Mouse (Mus musculus) retina, embryonic 14.5 days (tissue): Measurements from ENCODE around the gene Mc3r.

Experiments
- DNase-seq: peaks from one replicate; pipeline ENCODE4 v3.0.0-alpha.2; 2015; ENCODE audit warnings: low spot score

Mc3r gene

DNA sequence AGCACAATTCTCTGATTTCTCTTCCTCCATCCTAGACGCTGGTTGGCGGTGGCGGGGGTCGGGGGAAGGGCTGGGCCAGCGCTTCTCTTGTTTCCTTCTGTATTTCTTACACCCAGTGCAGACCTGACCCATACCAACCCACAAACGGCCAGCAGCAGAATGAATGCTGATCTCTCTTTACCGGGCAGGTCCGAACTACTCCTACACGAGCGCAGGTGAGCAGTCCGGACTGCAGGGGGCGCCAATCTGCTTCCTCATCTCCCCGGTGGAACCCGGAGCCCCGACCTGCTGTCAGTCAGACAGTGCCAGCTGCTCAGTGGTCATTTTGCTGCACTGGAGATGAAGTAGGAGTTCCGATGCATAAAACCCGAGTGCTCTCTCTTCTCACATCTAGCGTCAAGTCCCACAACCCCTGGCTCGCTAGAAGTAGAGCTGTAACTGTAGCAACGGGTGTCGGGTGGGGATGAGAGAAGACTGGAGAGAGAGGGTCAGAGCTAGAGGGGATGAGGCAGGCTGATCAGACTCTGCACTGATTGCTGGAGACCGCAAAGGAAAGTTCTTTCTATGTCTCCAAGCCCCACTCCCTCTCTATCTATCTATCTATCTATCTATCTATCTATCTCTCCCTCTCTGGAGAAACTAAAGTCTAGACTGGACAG is at the start of gene Mc3r:
Gene Mc3r, plus strand, starts transcription at position 387 of the 659 bp plus-strand sequence.
- DNase-seq, result peak; percentile 86

DNA sequence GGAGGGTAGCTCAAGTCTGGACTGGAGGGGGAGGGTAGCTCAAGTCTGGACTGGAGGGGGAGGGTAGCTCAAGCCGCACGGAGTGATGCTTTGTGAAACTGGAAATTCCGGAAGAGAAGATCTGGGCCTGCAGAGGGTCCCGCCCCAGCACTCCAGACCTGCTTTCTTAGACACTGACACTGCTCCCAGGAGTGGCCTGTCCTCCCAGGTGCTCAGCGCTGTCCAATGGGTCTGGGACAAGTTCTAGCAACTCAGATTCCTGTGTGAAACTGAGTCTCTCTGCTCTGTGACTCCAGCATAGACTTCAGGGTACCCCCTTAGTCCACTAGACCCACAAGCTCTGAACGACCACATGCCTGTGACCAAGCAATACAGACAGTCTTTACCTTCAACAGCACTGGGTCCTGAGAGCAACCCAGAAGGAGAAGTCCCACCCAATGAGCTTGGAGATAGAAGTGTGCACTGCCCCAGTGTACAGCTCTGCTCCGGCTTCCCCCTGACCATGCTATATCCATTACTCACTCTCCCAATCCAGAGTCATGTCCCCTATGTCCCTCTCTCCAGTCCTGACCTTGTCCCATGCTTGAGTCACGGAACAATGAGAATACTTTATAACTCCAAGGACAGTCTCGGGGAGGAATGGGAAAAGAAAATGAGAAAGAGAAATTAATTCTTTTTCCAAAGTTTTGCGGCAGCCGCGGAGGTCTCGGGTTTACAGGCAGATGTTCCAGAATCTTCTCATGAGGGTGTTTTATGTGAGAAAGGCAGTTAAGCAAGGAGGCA is 46.1 kb upstream of the Mc3r start:
- DNase-seq, result no peak

DNA sequence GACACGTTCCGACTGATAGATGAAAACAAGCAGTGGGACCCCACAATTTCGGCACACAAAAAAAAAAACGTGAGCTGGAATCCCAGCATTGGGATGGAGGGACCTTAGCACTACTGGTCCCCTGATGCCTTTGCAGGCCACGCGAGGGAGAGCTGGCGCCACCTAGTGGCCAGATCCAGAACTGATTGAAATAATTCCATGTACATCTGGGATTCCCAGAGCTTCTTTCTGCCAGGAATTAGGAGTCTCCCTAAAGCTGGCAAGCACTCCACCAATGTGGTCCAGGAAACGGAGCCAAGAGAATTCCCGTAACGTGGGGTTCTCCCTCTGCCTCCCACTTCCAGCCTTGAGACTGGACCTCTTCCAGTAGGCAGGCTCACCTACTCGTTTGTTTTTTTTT is 41.3 kb upstream of the Mc3r start:
- DNase-seq, result peak; percentile 88

DNA sequence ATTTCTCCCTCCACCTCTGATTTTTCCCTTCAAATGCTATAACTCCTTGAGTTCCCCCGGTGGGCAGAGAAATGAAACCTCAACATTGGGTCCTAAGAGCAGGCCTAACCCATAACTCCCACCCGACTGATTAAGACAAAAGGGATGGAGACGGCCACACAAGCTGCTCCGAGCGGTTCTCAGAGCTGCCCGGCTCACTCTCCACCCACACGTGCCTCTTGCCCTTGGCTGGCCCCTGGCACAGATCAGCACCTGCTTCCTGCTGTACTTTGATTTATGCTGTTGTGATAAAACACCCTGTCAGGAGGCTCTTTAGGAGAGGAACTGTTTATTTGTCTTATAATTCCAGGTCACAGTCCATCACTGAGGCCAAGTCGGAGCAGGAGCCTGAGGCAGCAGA is 34.8 kb upstream of the Mc3r start:
- no peak for DNase-seq

DNA sequence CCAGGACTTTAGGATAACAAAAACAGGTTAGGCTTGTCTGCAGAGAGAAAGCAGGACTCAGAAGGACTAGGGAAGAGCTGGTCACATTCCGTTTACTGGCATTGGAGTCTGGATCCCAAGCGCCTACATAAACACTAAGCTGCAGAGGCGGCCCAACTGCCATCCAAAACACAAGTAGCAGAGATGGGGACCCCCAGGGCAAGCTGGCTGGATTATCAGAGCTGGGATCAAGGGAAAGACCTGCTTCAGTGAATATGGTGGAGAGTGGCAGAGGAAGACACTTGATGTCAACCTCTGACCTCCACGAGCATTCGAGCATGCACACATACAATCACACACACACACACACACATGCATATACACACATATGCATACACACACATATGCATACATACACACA is 34.0 kb upstream of the Mc3r start:
- no peak for DNase-seq

DNA sequence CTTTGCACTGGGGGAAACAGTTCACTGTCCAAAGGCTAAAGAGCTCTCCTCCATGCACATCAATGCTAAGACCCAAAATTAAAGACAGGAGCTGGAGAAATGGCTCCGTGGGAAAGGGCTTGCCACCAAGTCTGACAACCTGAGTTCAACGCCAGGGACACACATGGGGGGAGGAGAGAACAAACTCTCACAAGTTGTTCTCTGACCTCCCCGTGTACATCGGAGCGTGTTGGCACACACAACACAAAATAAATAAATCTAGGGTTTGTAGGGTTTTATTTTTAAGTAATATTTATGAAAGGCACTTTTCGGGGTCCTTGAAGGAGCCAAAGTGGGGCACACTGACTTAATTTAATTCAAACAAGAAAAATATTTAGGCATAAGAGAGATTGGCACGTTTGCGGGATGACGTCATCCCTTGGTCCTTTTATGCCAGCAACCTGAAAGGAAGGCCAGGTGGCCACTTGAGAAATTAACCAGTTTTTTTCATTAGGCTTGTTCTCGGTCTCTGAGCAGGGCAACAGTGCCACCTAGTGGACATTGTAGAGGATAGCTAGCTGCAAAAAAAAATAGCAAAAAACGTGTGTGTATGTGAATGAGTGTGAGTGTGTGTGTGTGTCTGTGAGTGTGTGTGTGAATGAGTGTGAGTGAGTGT is 32.7 kb upstream of the Mc3r start:
- DNase-seq, result peak; percentile 86

DNA sequence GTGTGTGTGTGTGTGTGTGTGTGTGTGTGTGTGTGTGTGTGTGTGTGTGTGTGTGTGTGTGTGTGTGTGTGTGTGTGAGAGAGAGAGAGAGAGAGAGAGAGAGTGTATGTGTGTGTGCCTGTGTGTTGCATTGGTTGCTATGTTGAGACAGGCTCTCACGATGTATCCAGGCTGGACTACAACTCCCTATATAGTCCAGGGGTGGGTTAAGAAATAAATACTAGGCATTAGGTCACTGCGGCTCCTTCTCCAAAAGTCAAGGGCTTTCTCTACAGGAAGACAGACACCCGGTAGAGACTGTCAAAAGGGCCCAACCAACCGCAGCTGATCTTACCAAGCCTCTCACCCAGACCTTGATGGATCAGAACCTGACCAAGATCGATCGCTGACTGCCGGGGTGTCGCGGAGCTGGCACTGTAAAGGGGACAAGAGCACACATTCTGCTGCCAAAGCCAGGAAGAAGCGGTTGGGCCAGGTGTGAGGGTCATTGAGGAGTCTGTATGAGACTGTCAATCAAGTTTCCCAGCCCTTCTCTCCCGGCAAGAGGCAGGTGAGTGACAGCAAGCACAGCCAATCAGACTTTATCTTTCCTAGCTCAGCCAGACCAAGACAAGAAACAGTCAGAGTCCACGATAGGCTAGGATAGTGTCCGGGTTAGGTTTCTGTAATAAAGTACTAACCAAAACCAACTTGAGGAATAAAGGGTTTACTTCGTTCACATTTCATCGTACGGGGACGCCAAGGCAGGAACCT is 32.0 kb upstream of the Mc3r start:
- DNase-seq, result peak; percentile 38

DNA sequence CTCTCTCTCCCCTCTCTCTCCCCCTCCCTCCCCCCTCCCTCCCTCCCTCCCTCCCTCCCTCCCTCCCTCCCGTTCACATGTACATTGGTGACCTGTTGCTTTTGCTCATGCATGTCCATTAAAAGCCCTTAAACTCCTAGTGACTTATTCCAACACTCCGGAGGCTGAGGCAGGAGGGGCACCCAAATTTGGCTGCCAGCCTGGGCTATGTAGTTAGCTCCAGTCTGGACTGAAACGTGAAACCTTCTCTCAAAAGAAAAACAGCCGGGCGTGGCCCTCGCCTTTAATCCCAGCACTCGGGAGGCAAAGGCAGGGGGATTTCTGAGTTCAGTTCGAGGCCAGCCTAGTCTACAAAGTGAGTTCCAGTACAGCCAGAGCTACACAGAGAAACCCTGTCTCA is 30.4 kb upstream of the Mc3r start:
- DNase-seq, result no peak

DNA sequence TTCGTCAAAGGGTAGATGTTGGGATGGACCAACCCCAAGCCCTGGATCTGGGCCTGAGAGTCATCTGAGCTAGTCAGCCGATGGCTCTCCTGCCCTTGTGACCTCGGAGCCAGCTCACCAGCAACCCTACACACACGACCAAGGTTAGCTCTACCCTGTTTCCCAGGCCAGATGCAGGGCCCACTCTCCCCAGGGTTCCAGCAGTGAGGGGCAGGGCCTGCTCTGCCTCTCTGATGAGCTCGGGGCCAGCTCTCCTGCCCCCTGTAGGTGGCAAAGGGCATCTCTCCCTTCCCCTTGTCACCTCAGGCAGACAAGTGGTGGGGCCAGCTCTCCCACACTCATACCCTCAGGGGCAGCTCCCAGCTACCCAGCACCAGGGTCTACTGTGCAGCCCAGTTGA is 29.1 kb upstream of the Mc3r start:
- no peak for DNase-seq

DNA sequence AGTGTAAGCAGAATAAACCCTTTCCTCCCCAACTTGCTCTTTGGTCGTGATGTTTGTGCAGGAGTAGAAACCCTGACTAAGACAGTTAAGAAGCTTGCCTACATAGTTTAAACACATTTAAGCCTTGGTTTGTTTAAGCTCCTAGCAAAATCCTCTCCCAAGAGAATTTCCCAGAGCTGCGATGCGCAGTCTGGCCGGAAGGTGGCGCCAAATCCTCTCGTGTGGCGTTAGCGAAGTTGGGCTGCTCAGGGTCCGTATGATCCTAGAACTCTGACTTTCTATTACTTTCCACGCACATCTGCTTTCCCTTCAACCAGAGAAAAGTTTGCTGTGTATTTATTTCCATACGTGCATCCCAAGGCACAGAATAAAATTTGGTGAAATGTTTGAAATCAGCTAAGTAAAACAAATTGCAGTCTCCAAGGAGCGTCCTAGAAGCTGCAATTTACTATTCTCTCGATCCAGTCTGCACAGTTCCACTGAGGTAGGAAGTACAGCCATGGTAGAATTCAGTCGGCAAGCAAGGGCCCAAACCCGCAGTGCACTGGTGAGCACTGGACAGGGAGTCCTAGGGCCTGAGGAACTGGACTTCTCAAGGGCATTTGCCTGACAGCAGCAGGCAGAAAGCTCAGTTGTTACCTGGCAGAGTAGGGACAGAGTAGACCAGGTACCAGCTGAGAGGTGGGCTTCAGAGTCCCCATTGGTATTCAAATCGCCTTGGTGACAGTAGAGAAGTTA is 26.5 kb upstream of the Mc3r start:
- DNase-seq, result peak; percentile 89

DNA sequence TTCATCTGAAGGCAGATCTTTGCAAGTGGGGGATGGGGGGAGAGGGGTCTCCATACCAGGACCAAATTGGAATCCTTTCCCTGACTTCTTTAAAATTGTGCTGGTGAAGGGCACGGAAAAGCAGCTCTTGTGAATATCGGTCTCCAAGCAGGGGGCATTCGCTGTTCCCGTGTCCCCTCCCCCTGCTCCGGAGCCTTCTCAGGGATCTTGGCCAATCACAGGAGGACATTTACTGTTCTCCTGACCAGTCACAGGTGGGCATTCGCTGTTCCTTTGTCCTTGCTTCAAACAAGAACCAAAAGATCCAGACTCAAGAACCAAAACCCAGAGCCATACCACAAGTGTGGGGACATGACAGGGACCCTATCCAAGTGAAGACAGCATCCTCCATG is 25.9 kb upstream of the Mc3r start:
- no peak for DNase-seq

DNA sequence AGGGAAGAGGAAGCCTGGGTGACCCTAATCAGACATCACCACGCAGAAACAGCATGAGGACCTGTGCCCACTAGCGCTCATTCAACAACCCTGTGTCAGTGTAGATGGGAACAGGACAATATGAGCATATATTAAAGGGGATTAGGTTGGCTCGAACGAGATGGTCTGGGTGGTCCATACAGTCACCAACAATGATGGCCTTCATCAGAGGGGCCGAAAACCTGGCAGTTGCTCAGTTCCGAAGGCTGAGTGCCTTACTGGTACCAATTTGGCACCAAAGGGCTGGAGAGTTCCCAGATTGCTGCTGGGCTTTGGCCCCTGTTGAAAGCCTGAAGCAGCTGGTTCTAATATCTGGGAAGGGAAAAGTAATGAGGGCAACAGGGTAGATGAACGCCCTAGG is 25.4 kb upstream of the Mc3r start:
- no peak for DNase-seq

DNA sequence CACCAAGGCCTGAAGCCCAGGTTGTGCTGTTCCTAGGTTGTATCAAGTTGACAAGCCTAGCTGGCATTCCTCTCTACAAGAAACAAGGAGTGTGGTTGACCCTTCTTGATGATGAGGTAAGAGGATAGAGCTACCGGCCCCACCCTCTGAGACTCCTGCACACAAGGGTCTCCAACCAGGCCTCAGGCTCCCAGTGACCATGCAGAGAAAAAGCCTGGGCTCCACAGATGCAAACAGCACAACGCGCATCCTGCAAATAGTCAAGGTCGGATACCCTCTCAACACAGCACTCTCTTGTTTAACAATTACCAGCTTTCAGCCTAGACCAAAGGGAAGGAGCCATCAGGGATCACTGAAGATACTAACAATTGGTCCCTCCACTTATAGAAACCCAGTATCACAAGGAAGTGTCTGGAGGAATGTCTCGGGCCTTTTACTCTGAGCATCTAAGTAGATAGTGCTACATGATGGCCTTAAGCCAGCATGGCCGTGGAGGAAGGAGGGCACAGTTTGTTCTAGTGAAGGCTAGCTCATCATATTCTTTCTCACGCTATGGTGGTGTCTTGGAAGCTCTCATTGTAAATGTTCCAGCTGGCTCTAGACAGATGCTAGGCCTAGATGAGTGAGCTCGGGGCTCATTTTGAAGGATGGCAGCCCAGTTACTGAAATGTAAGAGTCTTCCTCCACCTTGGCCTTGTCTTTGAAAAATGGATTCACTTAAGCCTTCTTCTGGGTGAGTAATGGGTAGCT is 24.7 kb upstream of the Mc3r start:
- no peak for DNase-seq

DNA sequence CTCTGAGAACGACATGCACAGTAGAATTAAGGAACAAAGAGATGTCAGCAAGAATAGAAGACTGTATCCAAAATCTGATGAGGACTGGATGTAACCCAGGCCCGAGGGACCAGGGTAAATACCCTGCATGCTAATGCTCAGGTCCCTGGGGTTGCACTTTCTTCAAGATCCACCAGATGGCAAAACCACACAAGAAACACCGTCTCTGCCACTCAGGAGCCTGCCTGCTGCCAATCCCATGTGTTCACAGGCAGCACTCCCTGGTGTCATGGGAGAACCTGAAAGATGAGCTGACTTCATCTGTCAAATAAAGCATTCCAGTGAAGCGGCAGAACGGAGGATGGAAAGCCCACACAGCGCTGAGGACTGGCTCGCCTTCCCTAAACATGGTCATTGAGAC is 21.3 kb upstream of the Mc3r start:
- DNase-seq, result peak; percentile 73

DNA sequence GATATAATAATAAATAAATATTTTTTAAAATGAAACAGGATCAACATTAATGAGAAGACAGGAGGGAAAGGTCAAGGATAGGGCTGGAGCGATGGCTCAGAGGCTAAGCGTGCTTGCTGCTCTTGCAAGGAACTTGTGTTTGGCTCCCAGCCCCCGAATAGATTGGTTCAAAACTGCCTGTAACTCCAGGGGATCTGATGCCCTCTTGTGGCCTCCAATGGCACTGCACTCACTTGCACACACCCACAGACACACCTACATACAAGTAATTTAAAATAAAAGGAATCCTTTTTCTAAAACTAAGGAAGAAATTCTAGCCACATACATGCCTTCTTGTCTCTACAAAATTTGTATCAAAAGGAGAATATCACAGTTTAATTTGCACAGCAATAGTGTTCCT is 20.5 kb upstream of the Mc3r start:
- no peak for DNase-seq

DNA sequence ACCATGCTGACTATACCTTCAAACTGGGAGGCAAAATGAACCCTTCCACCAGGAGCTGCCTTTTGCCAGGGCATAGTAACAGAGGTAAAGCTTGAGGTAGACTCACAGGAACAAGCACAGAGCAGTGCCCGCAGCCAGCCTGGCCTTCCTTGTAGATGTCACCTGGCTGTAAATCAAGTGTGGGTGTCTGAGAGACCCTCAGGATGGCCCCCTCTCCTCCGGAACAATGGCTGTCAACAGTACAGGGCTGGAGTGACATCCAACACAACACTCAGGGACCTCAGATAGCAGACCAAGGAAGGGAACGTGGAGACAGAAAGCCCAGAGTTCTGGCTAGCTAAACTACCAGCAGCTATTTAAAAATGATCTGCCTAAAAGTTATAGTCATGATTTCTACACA is 19.1 kb upstream of the Mc3r start:
- no peak for DNase-seq

DNA sequence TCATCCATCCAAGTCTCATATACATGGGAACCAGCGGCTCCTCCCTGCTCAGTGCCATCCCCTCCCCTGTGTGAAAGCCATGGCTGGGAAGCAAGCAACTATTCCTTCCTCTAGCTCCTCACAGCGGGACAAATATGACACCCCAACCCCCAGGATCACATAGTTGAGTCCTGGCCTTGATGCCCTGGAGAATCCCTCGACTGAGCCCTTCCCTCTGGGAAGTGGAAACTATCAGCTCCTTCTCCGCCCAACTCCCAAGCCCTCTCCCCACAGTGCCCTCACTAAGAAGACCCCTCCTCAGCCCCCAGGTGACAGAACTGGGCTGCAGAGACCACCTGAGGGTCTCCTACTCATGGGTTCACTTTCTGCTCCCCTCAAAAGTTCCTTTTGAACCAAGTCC is 18.2 kb upstream of the Mc3r start:
- no peak for DNase-seq

DNA sequence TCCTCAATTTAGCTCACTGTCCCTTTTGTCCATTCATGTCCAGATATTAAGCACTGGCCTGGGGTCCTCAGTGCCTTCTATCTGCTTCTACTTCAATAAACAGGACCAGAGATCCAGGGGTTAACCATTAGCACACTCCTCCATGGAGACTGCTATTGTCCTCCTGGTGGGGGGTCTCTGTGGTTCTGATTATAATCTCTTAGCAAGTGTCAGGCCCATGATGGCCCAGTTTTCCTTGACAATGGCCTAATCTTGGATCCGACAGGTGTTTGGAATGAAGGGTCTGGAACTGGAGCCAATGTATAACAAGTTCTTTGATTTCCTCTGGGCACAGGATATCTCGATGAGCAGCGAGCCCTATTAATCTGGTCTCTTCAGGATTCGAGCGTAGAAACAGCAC is 10.1 kb upstream of the Mc3r start:
- DNase-seq, result no peak

DNA sequence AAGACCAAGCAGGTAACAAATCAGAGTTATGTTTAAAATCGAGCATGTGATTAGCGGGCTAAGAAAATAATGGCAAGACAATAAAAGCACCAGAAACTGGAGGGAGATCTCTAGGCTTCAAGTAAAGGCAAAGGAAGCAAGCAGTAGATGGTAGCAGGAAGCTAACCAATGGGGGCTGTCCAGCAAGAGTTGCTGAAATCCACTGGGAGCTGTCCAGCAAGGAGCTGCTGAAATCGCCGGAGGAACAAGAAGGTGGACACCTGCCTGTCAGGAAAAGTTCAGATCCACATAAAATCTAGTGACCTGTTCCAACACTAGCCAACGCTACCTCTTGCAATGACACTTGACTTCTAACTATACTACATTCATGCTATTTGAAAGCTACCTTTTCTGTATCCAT is 7.3 kb upstream of the Mc3r start:
- peak; percentile 74 for DNase-seq

DNA sequence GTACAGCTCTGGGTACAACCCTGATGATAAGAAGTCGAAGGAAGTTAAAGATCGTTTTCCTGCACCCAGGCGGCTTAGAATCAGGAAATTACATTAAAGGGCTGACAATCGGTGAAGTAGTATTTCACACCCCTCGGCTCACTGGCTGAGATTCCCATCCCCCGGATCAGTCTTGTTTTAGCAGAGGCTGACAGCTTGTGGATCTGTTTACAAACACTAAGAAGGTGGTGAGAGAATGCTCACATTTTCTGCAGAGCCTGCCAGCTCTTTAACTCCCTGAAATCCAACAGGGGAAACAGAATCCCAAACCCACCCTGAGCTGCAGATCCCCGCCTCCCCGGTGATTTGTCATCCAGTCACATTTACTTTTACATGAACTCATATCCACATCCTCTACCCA is 2.8 kb upstream of the Mc3r start:
- no peak for DNase-seq

DNA sequence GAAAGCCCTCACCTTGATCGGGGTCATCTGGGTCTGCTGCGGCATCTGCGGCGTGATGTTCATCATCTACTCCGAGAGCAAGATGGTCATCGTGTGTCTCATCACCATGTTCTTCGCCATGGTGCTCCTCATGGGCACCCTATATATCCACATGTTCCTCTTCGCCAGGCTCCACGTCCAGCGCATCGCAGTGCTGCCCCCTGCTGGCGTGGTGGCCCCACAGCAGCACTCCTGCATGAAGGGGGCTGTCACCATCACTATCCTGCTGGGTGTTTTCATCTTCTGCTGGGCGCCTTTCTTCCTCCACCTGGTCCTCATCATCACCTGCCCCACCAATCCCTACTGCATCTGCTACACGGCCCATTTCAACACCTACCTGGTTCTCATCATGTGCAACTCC is 1.0 kb downstream of the Mc3r start:
- DNase-seq, result no peak
